Mouse (Mus musculus) layer of hippocampus, adult 18-20 months (tissue): ENCODE results near the gene Lpcat2b. TPM values are rescaled to one million over a fixed set of nuclear protein-coding genes. Genes with fewer than 3 reads are reported as not detected.
A peak's percentile ranks its signal among the peaks of the same experiment; 100 is the strongest.
"Not testable (repeated sequence)": the region's sequence is repeated elsewhere in the genome, so short reads cannot be mapped to it uniquely, and the experiment has no call there.

Experiments
- DNase-seq, 2 experiments: peaks; one replicate each; pipeline ENCODE4 v3.0.0; 2022; ENCODE audit warnings: low spot score in 2 of 2
- long read RNA-seq: library from polyadenylated mRNA; stranded (forward); transcript quantifications from one replicate; pipeline ENCODE4 v2.0.0, GENCODE M21; 2021
- total RNA-seq, 2 experiments: library from RNA; stranded (reverse); gene quantifications; 2 replicates each; pipeline ENCODE4 v1.2.3; 2021

The Lpcat2b gene
- total RNA-seq = under 1 TPM; 0.10 to 0.18 TPM
- long read RNA-seq = 0 reads

DNA sequence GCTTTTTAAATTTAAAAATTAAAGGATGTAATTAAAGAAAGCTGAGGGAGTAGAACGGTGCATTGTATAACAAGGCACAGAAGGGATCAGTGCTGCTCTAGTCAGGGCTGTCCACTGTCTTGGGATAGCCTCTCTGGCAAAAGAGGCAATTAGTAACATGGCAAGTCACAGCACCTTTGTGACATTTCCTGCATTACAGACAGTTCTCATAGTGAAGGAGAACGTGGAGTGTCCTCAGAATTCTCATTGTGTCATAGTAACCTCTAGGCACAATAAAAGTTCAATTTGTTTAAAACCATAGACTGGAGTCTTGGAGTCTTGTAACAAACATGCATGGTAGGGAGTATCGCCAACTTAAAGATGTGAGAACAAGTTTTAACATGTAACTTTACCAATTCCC, at the start of gene Lpcat2b:
Gene Lpcat2b, plus strand, starts transcription at position 301 of the 400 bp plus-strand sequence.
- no peak for DNase-seq

DNA sequence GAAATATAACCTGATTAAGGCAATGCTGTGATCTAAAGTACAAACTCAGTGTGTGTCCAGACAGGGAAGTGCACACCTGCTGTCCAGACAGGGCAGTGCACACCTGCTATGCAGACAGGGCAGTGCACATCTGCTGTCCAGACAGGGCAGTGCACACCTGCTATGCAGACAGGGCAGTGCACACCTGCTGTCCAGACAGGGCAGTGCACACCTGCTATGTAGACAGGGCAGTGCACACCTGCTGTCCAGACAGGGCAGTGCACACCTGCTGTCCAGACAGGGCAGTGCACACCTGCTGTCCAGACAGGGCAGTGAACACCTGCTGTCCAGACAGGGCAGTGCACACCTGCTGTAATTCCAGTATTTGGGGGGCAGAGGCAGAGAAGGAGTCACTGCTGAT, 44.9 kb upstream of the Lpcat2b start:
- not testable (repeated sequence) for DNase-seq

DNA sequence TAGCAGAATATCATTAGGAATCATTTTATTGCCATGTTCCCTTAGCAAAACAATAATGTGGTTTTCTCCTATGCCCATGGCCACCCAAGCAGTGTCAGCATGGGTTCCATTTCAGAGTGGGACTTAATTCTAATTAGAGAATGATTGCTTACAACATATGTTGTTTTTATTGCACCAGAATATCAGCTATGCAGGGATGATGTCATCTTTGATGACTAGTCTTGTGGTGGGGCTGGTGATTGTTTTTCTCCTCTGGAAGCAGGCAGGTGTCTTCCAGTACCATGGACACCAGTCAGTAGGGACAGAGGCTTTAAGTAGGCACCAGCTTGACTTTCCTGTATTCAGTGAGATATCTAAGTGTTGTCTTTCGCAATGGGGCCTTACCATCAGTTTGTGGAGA, 43.6 kb upstream of the Lpcat2b start:
- no peak for DNase-seq

DNA sequence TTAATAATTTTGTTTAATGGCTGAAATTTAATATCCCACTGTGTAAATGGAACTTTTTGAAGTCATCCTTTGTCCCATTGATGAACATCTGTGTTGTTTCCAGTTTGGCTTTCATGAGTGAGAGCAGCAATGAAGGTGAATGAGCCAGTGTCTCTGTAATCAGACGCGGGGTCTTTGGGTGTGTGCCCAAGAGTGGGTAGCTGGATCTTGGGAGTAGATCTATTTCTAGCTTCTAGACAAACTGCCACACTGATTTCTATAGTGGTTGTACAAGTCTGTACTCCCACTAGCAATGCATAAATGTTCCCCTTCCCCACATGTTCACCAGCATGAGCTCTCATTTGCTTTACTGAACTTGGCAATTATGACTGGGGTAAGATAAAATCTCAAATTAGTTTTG, 42.0 kb upstream of the Lpcat2b start:
- DNase-seq = no peak

GRCm38 (mm10) chr5:107394437-107394836, 36.9 kb upstream of the Lpcat2b start:
- no peak for DNase-seq

DNA sequence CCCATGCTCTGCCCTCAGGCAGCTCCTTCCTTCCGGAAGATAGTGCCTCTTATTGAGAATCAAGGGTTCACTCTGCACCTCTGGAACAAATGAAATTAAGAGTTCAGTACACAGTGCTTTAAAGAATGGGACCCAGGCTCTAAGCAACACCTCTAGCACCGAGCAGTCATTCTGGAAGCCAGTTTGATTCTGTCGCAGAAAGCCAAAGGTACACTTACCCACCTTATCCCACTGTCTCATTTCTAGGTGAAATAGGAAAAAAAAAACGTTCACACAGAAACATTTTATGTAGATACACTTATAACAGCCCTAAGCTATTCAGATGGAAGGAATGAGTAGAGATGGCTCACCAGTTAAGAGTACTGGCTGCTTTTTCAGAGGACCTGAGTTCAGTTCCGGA, 28.9 kb upstream of the Lpcat2b start, which contains the start of gene Ephx4:
Gene Ephx4, plus strand, starts transcription at position 301 of the 400 bp plus-strand sequence.
- DNase-seq = no peak

DNA sequence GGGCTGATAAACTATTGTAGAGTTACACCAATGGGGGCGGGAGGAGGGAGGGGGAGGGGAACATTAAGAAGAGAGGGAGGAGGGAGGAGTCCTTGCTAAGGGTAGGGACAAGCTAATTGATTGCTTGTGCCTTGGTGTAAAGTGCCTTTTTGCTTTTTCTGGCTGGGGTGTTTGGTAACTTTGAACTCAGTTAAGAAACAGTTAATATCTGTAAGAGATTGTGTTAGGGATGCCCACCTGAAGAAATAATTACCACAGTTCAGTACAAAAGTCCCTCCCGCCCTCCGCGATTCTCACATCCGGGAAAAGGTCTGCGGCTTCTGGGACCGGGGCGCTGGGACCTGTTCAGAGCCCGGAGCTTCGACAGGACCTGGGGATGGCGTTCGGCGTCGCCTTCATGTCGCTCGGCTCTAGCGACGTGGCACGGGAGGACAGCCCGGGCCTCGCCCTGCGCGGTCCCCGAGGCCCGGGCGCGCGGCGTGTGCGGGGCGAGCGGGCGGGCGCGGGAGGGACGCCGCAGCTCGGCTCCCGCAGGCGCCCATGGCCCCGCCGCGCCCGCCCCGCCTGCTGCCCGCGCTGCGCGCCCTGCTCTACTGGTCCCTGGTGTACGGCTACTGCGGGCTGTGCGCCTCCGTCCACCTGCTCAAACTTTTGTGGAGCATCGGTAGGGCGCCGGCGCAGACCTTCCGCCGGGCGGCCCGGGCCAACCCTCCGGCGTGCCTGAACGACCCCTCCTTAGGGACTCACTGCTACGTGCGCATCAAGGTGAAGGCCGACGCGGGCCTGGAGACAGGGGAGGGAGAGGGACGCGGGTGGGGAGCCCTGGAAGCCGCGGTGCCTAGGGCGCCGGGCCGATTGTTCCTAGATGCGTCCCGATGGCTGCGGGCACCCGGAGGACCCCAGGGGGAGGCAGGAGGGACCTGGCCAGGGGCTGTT, 28.1 kb upstream of the Lpcat2b start:
- peak; percentile 28 to 43 for DNase-seq

DNA sequence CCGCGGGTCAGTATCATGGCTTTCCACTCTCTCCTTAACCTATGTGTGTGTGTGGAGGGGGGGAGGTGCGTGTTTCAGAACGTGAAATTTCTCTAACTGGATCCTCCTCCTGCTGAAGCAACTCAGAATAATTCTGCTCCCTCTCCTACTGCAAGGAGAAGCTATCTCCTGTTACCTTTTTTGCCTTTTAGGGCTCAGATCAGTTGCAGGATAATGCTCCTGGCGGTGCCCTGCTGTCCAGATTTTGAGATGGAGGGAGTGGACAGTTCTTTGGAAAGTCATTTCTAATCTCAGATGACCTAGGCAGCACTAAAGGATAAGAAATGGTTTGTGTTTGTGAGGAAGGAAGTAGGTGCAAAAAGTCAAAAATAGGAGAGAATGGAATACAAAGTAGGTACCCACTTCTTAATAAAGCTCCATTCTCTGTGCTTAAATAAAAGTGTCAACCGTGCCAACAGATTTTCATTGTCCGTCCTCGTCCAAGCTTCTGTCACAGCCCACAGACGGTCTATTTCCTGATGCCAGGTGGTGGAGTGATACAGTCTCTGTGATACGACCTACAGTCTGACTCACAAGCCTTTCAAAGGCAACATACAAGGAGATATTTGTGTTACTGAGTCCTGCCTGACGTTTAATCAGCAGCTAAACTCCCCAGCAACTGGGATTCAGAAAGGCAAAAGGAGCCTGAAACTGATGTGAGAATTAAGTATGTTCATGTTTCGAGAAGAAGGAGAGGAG, 27.2 kb upstream of the Lpcat2b start:
- peak; percentile 62 to 81 for DNase-seq

GRCm38 (mm10) chr5:107405361-107405760, 26.0 kb upstream of the Lpcat2b start:
- peak; percentile 35 to 73 for DNase-seq

- no peak for DNase-seq
Observed at GRCm38 (mm10) chr5:107410305-107410704, 21.0 kb upstream of the Lpcat2b start.

DNA sequence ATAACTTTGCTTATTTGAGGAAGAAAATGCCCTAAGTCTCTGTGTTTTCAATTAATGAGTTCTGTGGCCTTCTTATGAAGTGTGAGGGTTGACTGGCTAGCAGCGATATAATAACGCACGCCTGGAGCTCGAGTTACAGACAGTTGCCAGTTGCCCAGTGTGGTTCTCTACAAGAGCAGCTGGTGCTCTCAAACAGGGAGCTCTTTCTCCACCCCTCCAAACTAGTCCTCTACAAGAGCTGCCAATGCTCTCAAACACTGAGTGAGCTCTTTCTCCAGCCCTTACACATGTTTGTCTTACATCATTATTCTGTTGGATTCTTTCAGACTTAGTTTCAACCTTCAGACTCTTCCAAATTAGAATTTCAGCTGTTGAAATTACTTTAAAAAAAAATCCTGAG, 20.0 kb upstream of the Lpcat2b start:
- peak in 1 of 2 experiments; percentile 49 for DNase-seq

GRCm38 (mm10) chr5:107412285-107412684, 19.1 kb upstream of the Lpcat2b start:
- no peak for DNase-seq

GRCm38 (mm10) chr5:107415098-107415497, 16.3 kb upstream of the Lpcat2b start:
- peak; percentile 50 to 80 for DNase-seq

DNA sequence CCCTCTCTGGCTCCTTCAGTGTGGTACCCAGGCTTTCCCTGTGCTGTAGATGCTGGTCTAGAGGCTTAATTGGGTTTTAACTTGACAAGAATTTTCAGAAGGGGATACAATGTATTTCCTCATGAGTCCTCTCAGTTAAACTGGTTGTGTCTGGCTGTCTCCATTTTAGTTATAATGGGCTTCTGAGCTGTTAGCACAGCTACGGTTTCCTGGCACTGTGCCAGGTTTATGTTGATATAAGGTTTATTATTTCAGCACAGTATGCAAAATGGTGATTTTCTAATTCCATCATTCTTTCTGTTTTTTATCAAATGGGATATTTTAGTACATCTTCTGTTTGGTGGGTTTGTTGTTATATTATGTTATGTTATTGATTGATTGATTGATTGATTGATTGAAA, 9.7 kb upstream of the Lpcat2b start:
- no peak for DNase-seq

- DNase-seq = no peak
Observed at GRCm38 (mm10) chr5:107434001-107434400, 2.7 kb downstream of the Lpcat2b start.

GRCm38 (mm10) chr5:107436185-107436584, 4.8 kb downstream of the Lpcat2b start:
- no peak for DNase-seq

- no peak for DNase-seq
Observed at GRCm38 (mm10) chr5:107436587-107437209, 5.3 kb downstream of the Lpcat2b start.

DNA sequence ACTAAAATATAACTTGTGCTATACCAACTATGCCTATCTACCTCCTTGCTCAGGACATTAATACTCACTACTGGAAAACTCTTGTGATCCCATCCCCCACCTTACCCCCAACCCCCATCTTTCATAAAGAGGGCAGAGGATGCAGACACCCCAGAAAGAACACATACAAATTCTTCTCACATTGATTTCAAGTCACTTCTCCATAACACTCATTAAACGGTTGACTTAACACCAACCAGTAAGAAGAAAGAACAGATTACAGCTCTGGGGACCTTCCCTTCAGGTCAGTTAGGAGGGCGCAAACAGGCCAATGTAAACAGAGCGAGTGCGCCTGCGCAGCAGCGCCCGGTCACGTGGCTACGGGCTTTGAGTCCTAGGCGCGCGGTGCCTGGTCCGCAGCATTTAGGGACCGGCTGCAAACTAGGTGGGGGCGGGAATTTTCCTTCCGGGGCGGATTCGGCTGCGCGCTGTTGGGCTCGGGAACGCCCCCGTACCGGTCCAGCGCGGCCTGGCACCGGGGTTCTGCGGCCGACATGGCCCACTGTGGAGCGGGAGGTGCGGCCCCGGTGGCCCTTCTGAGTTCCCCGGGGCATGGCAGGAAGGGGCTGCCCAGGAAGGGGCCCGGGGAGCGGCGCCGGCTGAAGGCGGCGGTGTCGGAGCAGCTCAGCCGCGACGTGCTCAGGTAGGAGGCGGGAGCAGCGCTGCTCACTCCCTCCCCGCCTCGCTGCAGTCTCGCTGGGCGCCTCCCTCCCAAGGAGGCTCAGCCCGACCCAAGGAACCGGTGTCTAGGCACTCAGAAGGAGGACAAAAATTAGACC, 6.3 kb downstream of the Lpcat2b start, which contains the start of gene Btbd8:
Gene Btbd8, plus strand, starts transcription at position 534 of the 818 bp plus-strand sequence.
- peak; percentile 86 to 95 for DNase-seq

DNA sequence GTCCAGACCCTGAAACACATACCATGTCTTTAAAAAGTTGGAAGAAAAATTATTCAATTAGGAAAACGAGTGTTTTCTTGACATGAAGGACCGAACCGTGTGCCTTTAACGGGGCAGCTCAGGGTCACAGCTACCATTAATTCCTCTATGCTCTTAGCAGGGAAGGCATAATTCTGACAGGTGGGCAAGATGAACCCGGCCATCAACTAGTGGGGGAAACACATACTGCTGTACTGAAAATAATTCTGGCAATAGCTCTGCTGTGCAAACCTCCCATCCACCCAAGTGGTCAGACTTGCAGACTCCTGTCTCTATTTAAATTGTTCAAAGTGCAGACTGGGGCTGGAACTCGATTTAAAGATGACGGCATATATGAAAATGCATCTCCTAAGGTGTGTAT, 7.0 kb downstream of the Lpcat2b start:
- no peak for DNase-seq

GRCm38 (mm10) chr5:107441881-107442280, 10.5 kb downstream of the Lpcat2b start:
- no peak for DNase-seq

GRCm38 (mm10) chr5:107444251-107444650, 12.9 kb downstream of the Lpcat2b start:
- no peak for DNase-seq
